Mouse (Mus musculus): Measurements from ENCODE around the gene Wfdc1. TPM values are rescaled to one million over a fixed set of nuclear protein-coding genes. Genes with fewer than 3 reads are reported as not detected.

Gene Wfdc1
- polyA plus RNA-seq, 1 experiment = not detected

- no peak overlapping the region for H3K4me3 ChIP-seq (ENCODE audit: insufficient read depth, low read length)
- no peaks in the 10 kb centered on the region for H3K4me1 ChIP-seq (ENCODE audit: control insufficient read depth, insufficient read depth, low read length)
- H3K27ac ChIP-seq (ENCODE audit: insufficient read depth, low read length) = no peak overlapping the region
- TF ChIP-seq CTCF (IDR thresholded peaks at IDR 0.05; ENCODE audit: borderline replicate concordance, insufficient read depth, low read length) (no peak), POLR2A (IDR thresholded peaks at IDR 0.05; ENCODE audit: low read depth, low read length) (no peak)
These were observed 56.2 kb downstream of the Wfdc1 start for GRCm38 (mm10) chr8:119722348-119722747.

- no peak for TF ChIP-seq POLR2A (IDR thresholded peaks at IDR 0.05; ENCODE audit: low read depth, low read length)
- no peak for TF ChIP-seq CTCF (IDR thresholded peaks at IDR 0.05; ENCODE audit: borderline replicate concordance, insufficient read depth, low read length)
- no peak overlapping the region for H3K4me3 ChIP-seq (ENCODE audit: insufficient read depth, low read length)
- H3K4me1 ChIP-seq (ENCODE audit: control insufficient read depth, insufficient read depth, low read length) = no peaks in the 10 kb centered on the region
These were observed 57.5 kb downstream of the Wfdc1 start for GRCm38 (mm10) chr8:119723676-119724075.

GRCm38 (mm10) chr8:119724596-119724995 is 58.4 kb downstream of the Wfdc1 start:
- Histone ChIP-seq H3K4me3 (ENCODE audit: insufficient read depth, low read length) (no peak overlapping the region), H3K27ac (ENCODE audit: insufficient read depth, low read length) (no peak overlapping the region), H3K4me1 (ENCODE audit: control insufficient read depth, insufficient read depth, low read length) (no peaks in the 10 kb centered on the region)
- no peak for TF ChIP-seq CTCF (IDR thresholded peaks at IDR 0.05; ENCODE audit: borderline replicate concordance, insufficient read depth, low read length)
- no peak for TF ChIP-seq POLR2A (IDR thresholded peaks at IDR 0.05; ENCODE audit: low read depth, low read length)

More at GRCm38 (mm10) chr8:119723676-119724075, 57.5 kb downstream of the Wfdc1 start:
- H3K27ac ChIP-seq (ENCODE audit: insufficient read depth, low read length) = no peak overlapping the region

- no peak for TF ChIP-seq POLR2A (IDR thresholded peaks at IDR 0.05; ENCODE audit: low read depth, low read length)
- TF ChIP-seq CTCF (IDR thresholded peaks at IDR 0.05; ENCODE audit: borderline replicate concordance, insufficient read depth, low read length) = no peak
- no peaks in the 10 kb centered on the region for H3K4me1 ChIP-seq (ENCODE audit: control insufficient read depth, insufficient read depth, low read length)
- no peak overlapping the region for H3K27ac ChIP-seq (ENCODE audit: insufficient read depth, low read length)
- no peak overlapping the region for H3K4me3 ChIP-seq (ENCODE audit: insufficient read depth, low read length)
These were observed 60.9 kb downstream of the Wfdc1 start for GRCm38 (mm10) chr8:119727093-119727492.

- no peaks in the 10 kb centered on the region for H3K4me1 ChIP-seq (ENCODE audit: control insufficient read depth, insufficient read depth, low read length)
- TF ChIP-seq POLR2A (IDR thresholded peaks at IDR 0.05; ENCODE audit: low read depth, low read length) (no peak), CTCF (IDR thresholded peaks at IDR 0.05; ENCODE audit: borderline replicate concordance, insufficient read depth, low read length) (no peak)
- no peak overlapping the region for H3K27ac ChIP-seq (ENCODE audit: insufficient read depth, low read length)
- no peak overlapping the region for H3K4me3 ChIP-seq (ENCODE audit: insufficient read depth, low read length)
These were observed 62.3 kb downstream of the Wfdc1 start for GRCm38 (mm10) chr8:119728351-119728895.

GRCm38 (mm10) chr8:119732072-119732471 is 65.9 kb downstream of the Wfdc1 start:
- Histone ChIP-seq H3K4me1 (ENCODE audit: control insufficient read depth, insufficient read depth, low read length) (no peaks in the 10 kb centered on the region), H3K27ac (ENCODE audit: insufficient read depth, low read length) (no peak overlapping the region), H3K4me3 (ENCODE audit: insufficient read depth, low read length) (no peak overlapping the region)
- TF ChIP-seq POLR2A (IDR thresholded peaks at IDR 0.05; ENCODE audit: low read depth, low read length) = no peak
- no peak for TF ChIP-seq CTCF (IDR thresholded peaks at IDR 0.05; ENCODE audit: borderline replicate concordance, insufficient read depth, low read length)

- TF ChIP-seq POLR2A (IDR thresholded peaks at IDR 0.05; ENCODE audit: low read depth, low read length) (no peak), CTCF (IDR thresholded peaks at IDR 0.05; ENCODE audit: borderline replicate concordance, insufficient read depth, low read length) (no peak)
- H3K4me1 ChIP-seq (ENCODE audit: control insufficient read depth, insufficient read depth, low read length) = no peaks in the 10 kb centered on the region
These were observed 70.3 kb downstream of the Wfdc1 start for GRCm38 (mm10) chr8:119736348-119736917.

GRCm38 (mm10) chr8:119737093-119737900 is 71.1 kb downstream of the Wfdc1 start:
- TF ChIP-seq POLR2A (IDR thresholded peaks at IDR 0.05; ENCODE audit: low read depth, low read length) = no peak
- TF ChIP-seq CTCF (IDR thresholded peaks at IDR 0.05; ENCODE audit: borderline replicate concordance, insufficient read depth, low read length) = no peak
- no peaks in the 10 kb centered on the region for H3K4me1 ChIP-seq (ENCODE audit: control insufficient read depth, insufficient read depth, low read length)
- no peak overlapping the region for H3K27ac ChIP-seq (ENCODE audit: insufficient read depth, low read length)
- H3K4me3 ChIP-seq (ENCODE audit: insufficient read depth, low read length) = no peak overlapping the region

More at GRCm38 (mm10) chr8:119736348-119736917, 70.3 kb downstream of the Wfdc1 start:
- no peak overlapping the region for H3K27ac ChIP-seq (ENCODE audit: insufficient read depth, low read length)
- H3K4me3 ChIP-seq (ENCODE audit: insufficient read depth, low read length) = no peak overlapping the region

Other genes with a start within 250 kb of the Wfdc1 start
- gene Osgin1, start 232.2 kb upstream of the Wfdc1 start, polyA plus RNA-seq (2011; ENCODE audit: insufficient read length, low read depth, missing spikeins) = 2.6 and 4.5 TPM in 2 replicates
- 0.30 TPM in 1 of 2 replicates, not detected in the other for gene Necab2, start 219.6 kb upstream of the Wfdc1 start, polyA plus RNA-seq (2011; ENCODE audit: insufficient read length, low read depth, missing spikeins)
- not detected in 2 replicates for gene Slc38a8, start 164.7 kb upstream of the Wfdc1 start, polyA plus RNA-seq (2011; ENCODE audit: insufficient read length, low read depth, missing spikeins)
- 114 TPM in 2 replicates for gene Mbtps1, start 107.6 kb upstream of the Wfdc1 start, polyA plus RNA-seq (2011; ENCODE audit: insufficient read length, low read depth, missing spikeins)
- gene Hsdl1, start 91.2 kb upstream of the Wfdc1 start, polyA plus RNA-seq (2011; ENCODE audit: insufficient read length, low read depth, missing spikeins) = 7.3 and 7.5 TPM in 2 replicates
- not detected in 2 replicates for gene Dnaaf1, start 91.1 kb upstream of the Wfdc1 start, polyA plus RNA-seq (2011; ENCODE audit: insufficient read length, low read depth, missing spikeins)
- 4.7 and 5.2 TPM in 2 replicates for gene Taf1c, start 61.1 kb upstream of the Wfdc1 start, polyA plus RNA-seq (2011; ENCODE audit: insufficient read length, low read depth, missing spikeins)
- not detected in 2 replicates for gene Adad2, start 53.6 kb upstream of the Wfdc1 start, polyA plus RNA-seq (2011; ENCODE audit: insufficient read length, low read depth, missing spikeins)
- gene Kcng4, start 30.7 kb upstream of the Wfdc1 start, polyA plus RNA-seq (2011; ENCODE audit: insufficient read length, low read depth, missing spikeins) = not detected in 2 replicates
- not detected in 2 replicates for gene Atp2c2, start 33.6 kb downstream of the Wfdc1 start, polyA plus RNA-seq (2011; ENCODE audit: insufficient read length, low read depth, missing spikeins)
- gene Tldc1, start 112.1 kb downstream of the Wfdc1 start, polyA plus RNA-seq (2011; ENCODE audit: insufficient read length, low read depth, missing spikeins) = 10.1 TPM in 2 replicates
- gene Cotl1, start 174.2 kb downstream of the Wfdc1 start, polyA plus RNA-seq (2011; ENCODE audit: insufficient read length, low read depth, missing spikeins) = 27.0 and 35.5 TPM in 2 replicates
- gene Klhl36, start 195.9 kb downstream of the Wfdc1 start, polyA plus RNA-seq (2011; ENCODE audit: insufficient read length, low read depth, missing spikeins) = 1.6 and 2.1 TPM in 2 replicates
- gene Usp10, start 244.0 kb downstream of the Wfdc1 start, polyA plus RNA-seq (2011; ENCODE audit: insufficient read length, low read depth, missing spikeins) = 73.6 and 83.9 TPM in 2 replicates
- gene Gm20388, start 244.5 kb downstream of the Wfdc1 start, polyA plus RNA-seq (2011; ENCODE audit: insufficient read length, low read depth, missing spikeins) = 82.0 and 82.8 TPM in 2 replicates

Data from embryonic fibroblast, embryonic 13.5 days (primary cell).